Mouse (Mus musculus) brain, adult 2 months (tissue): ENCODE results near the gene Pkib.

Experiments used
- DNase-seq: peaks from one replicate; pipeline ENCODE4 v3.0.0; 2011; ENCODE audit warnings: low read depth, low spot score

The Pkib gene

DNA sequence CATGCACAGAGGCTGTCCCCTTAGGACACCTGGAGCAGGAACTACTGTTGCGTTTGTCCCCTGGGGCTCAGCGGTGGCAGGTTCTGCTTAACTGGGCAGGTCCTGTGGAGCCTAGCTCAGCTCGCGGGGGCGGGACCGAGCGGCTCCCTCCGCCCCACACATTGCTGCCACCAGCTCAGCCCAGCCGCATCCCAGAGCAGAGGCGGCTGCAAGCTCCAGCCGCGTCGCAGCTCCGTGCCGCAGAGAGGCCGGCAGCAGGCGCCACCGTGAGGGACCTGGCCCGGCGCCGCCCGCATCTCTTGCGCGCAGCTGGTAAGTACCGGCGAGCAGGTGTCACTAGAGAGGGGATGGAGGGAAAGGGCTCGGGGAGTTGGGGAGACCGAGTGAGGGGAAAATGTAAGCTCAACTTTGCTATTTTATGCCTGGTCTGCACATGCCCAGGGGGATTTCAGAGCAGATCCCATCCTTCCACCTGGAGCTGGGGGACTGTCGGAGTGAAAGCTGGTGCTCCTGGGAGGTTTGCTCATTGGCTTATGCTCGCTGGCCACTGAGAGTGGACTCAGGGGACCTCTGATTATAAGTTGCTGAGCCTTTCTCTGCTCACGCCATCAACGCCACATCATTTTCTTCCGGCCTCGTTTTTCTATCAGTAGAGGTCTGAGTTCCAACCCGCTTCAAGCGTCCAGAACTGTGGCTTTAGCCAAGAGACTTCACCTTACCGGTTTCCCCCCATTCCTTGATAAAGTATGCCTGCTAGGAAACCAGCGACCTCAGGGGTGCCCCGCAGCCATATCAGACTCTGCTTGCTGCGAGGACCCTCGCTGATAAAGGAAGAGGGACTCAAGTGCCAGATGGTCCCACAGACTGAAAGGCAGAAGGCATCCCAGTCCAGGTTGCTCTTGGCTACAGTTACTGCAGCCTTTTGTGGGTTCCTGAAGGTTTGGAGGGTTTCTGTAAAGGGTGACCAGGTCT, at the start of gene Pkib:
Gene Pkib, plus strand, starts transcription at position 86 of the 972 bp plus-strand sequence.
- peak; percentile 92 for DNase-seq

- DNase-seq, result no peak
Measured at GRCm38 (mm10) chr10:57583927-57584326, 47.9 kb upstream of the Pkib start.

DNA sequence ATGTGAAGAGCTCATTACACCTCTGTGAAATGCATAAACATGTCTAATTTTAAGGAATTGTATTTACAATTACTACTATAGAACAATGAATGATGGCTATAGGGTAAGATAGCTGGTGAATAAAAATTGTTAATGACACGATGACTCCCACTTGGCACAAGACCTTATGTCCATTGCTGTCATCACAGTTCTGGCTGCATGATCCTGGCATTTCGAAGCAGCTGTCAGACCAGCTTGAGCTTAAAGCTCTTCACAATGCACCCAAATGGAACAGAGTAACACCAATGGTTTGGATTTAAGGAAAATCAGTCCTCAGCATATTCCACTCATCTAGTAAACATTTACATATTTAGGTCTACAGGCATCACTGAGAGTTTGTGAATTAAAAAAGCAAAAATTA, 37.5 kb upstream of the Pkib start:
- DNase-seq, result peak; percentile 59

- DNase-seq, result no peak
Measured at GRCm38 (mm10) chr10:57597172-57597571, 34.6 kb upstream of the Pkib start.

GRCm38 (mm10) chr10:57602951-57603350, 28.8 kb upstream of the Pkib start:
- DNase-seq, result no peak

GRCm38 (mm10) chr10:57623311-57623710, 8.5 kb upstream of the Pkib start:
- DNase-seq, result peak; percentile 94

GRCm38 (mm10) chr10:57627773-57628172, 4.0 kb upstream of the Pkib start:
- DNase-seq, result no peak

GRCm38 (mm10) chr10:57630557-57630956, 1.2 kb upstream of the Pkib start:
- no peak for DNase-seq

DNA sequence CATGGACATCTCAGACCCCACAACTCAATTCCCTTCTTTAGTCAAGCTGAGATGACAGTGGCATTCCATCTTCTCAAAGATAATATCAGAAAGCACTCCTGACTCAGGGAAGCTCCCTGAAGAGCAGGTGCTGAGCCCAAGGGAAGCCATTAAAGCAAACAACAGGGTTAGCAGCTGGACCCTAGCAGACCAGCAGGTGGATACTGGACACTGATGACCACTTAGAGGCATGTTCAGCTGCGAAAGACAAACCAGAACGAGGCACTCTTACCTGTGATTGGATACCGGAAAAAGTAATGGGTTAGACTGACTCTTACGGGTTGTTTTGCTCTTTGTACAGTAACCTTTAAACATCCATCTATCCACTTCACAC, 1.1 kb downstream of the Pkib start:
- peak; percentile 67 for DNase-seq

GRCm38 (mm10) chr10:57636970-57637369, 5.2 kb downstream of the Pkib start:
- peak; percentile 45 for DNase-seq

DNA sequence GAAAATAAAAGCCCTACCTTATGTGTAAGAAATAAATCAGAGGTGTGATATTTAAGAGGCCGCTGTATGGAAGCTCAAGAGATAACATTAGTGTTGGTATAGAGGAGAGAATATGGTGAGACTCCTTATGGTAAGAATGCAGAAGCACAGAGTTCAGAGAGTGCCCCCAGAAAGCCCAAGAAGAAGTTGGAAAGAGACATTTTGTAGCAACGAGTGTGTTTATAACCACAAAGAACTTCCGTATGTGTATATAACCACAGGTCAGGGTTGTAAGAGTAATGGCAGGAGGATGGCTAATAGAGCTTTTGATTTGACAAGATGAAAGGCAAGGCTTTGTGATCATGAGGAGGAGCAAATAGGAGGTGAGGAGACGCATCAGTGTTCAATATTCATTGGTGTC, 6.5 kb downstream of the Pkib start:
- no peak for DNase-seq

- no peak for DNase-seq
Measured at GRCm38 (mm10) chr10:57639540-57639939, 7.8 kb downstream of the Pkib start.

DNA sequence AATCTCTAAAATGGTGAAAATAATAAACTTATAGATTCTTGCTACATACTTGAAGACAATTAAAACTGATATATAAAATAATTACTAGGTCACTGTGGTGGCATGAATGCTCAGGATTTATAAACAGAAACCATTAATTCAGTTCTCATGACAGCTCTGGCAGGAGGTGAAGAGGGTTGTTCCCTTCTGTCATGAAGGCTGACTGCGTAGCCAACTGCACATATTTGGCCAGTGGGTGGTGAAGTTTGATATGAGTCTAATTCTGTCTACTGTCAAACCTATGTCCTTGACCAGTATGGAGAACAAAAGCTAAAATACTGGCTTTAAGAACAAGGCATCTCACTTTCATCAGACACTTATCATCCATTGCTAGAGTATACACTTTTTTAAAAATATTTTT, 21.5 kb downstream of the Pkib start:
- peak; percentile 70 for DNase-seq

DNA sequence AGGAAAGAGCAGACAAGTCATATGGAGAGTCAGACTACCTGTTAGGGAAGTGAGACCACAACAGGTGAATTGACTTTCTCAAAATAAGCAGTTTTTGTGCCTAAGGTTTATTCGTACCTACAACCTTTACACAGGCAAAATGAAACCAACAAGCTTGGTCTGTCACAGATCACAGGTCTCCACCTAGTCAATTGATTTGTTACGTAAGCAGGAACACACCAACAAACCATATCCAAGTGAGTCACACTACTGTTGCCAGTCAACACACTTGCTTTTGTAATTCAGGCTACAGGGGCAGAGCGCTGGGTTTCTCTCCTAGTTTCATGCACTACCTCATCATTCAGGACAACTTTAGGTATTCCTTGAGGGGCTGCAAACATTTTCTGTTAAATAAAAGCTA, 28.7 kb downstream of the Pkib start:
- no peak for DNase-seq

DNA sequence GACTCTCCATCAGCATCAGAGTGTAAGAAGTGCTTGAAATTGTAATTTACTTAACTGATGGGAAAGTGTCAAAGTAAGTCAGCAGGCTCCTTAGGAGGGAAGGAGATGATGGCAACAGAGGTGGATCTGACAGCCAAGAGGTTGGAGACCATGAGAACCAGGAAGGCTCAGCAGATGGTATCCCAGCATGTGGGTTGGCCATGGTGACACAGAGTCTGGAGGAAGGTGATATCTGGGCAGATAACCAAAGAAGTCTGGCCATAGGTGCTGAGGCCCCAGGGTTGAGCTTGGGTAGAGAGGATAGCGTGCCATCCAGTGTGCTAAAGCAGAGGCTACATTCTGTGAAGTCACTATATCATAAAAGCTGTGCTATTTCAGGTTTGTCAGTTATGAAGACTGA, 32.0 kb downstream of the Pkib start:
- peak; percentile 99 for DNase-seq

GRCm38 (mm10) chr10:57664253-57664652, 32.5 kb downstream of the Pkib start:
- DNase-seq, result peak; percentile 76

GRCm38 (mm10) chr10:57675740-57676139, 44.0 kb downstream of the Pkib start:
- DNase-seq, result no peak

DNA sequence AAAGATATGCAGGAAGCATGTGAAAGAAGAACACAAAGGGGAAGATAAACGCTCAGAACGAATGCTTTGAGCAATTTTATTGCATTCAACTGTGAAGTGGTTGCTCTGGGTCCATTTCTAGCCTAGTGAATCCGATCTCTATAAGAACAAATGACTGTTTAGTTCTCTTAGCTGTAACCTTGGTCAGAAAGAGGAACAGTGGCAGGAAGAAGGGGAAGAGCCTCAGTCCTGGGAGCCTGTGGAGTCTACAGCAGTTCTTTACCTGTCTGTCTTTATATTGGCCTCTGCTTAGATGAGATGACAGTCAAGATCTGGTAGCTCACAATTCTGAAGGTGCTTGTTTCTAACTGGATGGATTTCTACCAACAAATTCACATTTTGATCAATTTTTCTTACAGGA, 56.2 kb downstream of the Pkib start:
- DNase-seq, result no peak

- DNase-seq, result peak; percentile 9
Measured at GRCm38 (mm10) chr10:57690161-57690560, 58.4 kb downstream of the Pkib start.

- no peak for DNase-seq
Measured at GRCm38 (mm10) chr10:57702246-57702645, 70.5 kb downstream of the Pkib start.

DNA sequence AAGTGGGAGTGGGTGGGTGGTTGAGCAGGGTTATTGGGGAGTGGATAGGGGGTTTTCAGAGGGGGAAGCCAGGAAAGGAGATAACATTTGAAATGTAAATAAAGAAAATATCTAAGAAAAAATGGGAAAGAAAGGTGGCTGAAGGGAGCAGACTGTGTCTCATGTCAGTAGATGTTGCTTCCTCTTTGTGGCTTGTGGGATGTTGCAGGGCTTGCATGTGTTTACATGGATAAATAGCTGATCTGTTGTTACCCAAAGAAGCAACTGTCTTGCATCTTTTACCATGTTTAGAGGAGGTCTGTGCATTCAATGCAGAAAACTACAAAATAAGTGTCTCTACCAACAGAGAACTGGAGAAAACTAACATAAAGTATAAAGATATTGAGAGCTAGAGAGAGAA, 89.3 kb downstream of the Pkib start:
- DNase-seq, result no peak

GRCm38 (mm10) chr10:57722363-57722762, 90.6 kb downstream of the Pkib start:
- no peak for DNase-seq

- DNase-seq, result peak; percentile 76
Measured at GRCm38 (mm10) chr10:57727666-57728065, 95.9 kb downstream of the Pkib start.
